Mouse (Mus musculus): ENCODE results near the gene Angpt4. TPM values are rescaled to one million over a fixed set of nuclear protein-coding genes. Genes with fewer than 3 reads are reported as not detected.

The Angpt4 gene
- total RNA-seq, 2 experiments from 2014 or later = 0.10 TPM; not detected in 1

- no peak for DNase-seq
- intact Hi-C loops (cut with DNase I) = no loop called here
Measured at GRCm38 (mm10) chr2:151956500-151957137, 45.6 kb downstream of the Angpt4 start.

DNA sequence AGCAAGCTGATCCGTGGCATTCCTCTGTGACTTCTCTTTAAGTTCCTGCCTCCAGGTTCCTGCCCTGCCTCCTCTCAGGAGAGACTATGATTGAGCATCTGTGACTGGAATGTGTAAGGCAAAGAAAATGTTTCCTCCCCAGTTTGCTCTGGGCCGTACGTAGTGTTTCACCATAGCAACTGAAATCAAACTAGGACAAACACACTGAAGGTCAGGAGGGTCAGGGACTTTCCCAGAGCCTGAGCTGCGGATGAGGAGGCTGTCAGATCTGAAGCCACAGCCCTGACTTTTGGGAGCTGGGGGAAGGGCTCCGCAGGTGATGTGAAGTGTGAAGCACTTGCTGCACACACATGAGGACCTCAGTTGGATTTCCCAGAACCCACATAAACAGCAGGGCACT lies 48.3 kb downstream of the Angpt4 start:
- intact Hi-C loops (cut with DNase I) = no loop called here
- DNase-seq = no peak

DNA sequence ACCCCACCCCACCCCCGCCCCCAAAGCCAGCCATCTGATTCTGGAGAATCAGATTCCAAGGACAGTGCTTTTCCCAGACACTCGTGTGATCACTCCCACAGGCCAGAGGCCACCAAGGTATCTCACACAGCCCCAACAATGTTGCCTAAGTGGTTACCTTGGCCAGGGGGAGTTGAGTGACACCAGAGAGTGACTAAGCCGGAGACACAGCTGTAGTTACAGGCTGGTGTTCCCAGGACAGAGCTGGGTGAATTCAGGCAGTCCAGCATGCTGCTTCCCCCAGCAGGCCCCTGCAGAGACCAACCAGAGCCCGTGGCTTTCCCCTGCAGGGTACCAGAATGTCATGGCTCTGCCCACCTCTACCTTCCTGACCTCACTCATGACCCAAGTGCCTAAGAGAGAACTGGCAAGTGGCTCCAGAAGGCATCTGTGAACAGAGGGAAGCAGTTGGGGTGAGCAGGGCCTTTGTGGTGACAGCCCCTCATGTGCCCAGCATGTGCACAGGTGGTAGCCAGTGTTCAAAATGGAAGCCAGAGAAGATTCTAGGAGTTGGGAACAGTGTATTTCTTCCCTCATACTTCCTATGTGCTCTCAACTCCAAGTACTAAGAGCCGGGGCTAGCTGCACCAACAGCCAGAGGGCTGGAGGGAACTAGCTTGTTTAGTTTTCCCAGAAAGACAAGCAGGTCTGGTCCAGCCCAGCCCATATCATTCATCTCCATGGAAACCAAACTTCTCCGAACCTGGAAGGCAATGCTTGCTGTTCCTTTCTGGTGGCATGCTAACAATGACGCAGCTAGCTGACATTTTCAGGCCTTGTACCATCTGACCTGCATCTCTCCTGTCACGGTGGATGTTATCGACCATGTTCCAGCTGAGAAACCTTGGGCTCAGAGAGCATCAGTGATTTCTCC lies 50.5 kb downstream of the Angpt4 start:
- intact Hi-C loops (cut with DNase I) = no loop called here
- no peak for DNase-seq

DNA sequence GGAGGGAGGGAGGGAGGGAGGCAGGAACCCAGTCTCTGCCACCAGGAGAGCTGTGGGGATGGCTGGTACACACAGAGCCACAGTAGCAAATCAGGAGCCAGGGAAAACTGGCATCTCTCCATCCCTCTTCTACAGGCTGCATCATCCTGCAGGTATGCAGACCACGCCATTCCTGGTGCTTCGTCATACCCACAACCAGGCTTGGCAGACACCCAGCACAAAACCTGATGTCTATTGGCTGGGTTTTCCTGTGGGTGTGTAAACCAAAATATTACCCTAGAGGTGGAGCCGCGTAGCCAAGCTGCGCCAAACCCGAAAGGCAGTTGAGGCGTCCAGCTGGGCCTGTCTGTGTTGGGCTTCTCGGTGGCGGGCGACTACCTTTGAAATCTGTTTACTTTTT lies 51.5 kb downstream of the Angpt4 start:
- DNase-seq = peak in 1 of 2 experiments; percentile 73
- intact Hi-C loops (cut with DNase I) = no loop called here

GRCm38 (mm10) chr2:151963319-151963718 lies 52.3 kb downstream of the Angpt4 start:
- no peak for DNase-seq
- intact Hi-C loops (cut with DNase I) = no loop called here

GRCm38 (mm10) chr2:151964052-151964451 lies 53.0 kb downstream of the Angpt4 start:
- intact Hi-C loops (cut with DNase I) = no loop called here
- no peak for DNase-seq

DNA sequence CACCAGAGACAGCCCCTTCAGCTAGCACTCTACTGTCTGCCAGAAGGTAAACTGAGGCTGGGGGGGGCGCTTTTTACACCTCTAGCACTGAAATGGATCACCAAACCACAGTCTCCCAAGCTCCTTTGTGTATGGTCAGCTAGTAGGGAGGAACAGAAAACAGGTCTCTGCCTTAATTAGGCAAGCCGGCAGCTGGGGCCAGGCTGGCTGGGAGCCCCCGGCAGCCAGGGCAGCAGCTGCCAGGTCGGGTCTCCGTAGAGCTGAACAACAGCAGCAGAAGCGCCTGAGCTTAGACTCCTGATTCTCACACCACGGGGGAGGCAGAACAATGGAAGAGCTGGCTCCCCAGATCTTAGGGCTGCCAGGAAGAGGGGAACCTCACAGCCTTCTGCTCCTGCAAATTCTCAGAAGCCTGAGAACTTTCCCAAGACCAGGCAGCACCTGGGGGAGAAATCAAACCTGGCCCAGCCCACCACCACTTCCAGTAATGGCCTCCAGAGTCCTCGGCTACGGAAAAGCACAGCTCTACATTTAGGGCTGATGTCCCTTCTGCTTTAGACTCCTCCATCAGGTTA lies 56.3 kb downstream of the Angpt4 start:
- intact Hi-C loops (cut with DNase I) = no loop called here
- DNase-seq = no peak

GRCm38 (mm10) chr2:151967792-151968191 lies 56.8 kb downstream of the Angpt4 start:
- no peak for DNase-seq
- intact Hi-C loops (cut with DNase I) = no loop called here

GRCm38 (mm10) chr2:151968451-151968850 lies 57.4 kb downstream of the Angpt4 start:
- no peak for DNase-seq
- intact Hi-C loops (cut with DNase I) = no loop called here

- DNase-seq = no peak
- intact Hi-C loops (cut with DNase I) = no loop called here
Measured at GRCm38 (mm10) chr2:151968986-151969385, 58.0 kb downstream of the Angpt4 start.

DNA sequence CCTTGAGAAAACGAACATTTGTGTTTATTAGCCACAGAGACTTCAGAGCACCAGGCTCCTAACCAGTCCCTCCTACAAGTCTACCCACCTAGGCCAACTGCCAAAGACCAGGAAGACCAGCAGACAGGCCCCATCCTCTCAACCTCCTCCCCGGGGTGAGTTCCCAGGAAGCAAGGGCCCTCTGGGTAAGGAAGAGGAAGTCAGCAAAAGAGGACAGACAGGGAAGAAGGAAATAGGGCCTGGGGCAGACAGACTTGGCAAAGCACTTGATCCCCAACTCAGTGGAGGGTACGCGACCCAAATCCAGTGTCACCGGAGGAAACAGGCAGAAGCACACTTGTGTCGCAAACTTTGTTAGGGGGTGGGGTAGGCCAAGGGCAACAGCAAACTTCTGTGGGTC lies 58.4 kb downstream of the Angpt4 start:
- no peak for DNase-seq
- intact Hi-C loops (cut with DNase I) = no loop called here

- peak; percentile 80 to 85 for DNase-seq
- intact Hi-C loops (cut with DNase I) = no loop called here
Measured at GRCm38 (mm10) chr2:151970191-151971172, 59.5 kb downstream of the Angpt4 start.

- no peak for DNase-seq
- intact Hi-C loops (cut with DNase I) = no loop called here
Measured at GRCm38 (mm10) chr2:151971748-151972147, 60.7 kb downstream of the Angpt4 start.

DNA sequence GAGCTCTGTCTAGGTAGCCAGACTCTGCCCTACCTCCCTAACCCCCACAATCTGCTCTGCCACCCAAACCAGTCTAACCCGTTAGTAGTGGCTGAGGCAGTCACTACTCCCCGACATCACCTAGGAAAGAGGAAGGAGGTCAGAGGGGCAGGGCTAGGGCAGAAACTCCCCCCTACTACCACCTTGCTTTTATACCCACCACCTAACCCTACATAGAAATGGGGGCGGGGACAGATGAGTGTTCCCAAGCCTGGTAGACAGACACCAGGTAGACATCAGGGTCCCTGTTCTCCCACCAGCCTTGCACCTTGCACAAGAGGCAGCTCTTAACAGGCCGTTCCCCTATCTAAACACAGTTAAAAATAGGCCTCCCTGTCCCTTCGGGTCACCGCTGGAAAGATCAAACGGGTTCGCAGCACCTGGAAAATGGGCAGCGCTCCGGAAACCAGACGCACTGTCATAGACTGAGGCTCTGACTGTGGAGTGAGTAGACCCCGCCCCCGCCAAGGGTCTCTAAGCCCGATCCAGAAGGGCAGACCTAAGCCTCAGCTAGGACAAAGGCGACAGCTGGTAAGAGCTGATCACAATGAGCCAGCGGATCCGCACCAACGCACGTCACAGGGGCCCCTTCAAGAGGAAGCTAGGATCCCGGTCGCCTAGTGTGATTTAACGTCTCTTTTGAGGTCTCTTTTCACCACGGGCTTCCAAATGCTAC lies 62.0 kb downstream of the Angpt4 start:
- intact Hi-C loops (cut with DNase I) = no loop called here
- peak in 1 of 2 experiments; percentile 49 for DNase-seq

GRCm38 (mm10) chr2:151973595-151974562 lies 62.9 kb downstream of the Angpt4 start:
- DNase-seq = no peak
- intact Hi-C loops (cut with DNase I) = no loop called here

GRCm38 (mm10) chr2:151975295-151975694 lies 64.3 kb downstream of the Angpt4 start:
- no peak for DNase-seq
- intact Hi-C loops (cut with DNase I) = no loop called here

DNA sequence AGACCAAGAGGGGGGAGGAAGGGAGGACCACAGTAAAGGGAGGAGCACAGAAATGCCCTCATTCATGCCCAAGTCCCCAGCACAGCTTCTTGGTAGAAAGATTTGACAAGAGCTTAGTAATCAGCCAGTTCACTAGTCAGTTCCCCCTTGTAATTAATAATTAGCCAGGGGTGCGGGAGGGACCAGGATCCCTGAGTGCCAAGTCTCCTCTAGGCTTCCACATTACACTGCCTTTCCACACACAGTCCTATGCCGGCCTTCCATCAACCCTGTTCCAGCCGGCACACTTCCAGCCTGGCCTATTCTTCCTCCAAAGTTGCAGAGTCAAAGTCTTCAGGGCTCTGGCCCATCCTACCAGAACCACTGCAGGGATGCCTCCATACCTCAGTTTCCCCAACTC lies 65.1 kb downstream of the Angpt4 start:
- no peak for DNase-seq
- intact Hi-C loops (cut with DNase I) = no loop called here

DNA sequence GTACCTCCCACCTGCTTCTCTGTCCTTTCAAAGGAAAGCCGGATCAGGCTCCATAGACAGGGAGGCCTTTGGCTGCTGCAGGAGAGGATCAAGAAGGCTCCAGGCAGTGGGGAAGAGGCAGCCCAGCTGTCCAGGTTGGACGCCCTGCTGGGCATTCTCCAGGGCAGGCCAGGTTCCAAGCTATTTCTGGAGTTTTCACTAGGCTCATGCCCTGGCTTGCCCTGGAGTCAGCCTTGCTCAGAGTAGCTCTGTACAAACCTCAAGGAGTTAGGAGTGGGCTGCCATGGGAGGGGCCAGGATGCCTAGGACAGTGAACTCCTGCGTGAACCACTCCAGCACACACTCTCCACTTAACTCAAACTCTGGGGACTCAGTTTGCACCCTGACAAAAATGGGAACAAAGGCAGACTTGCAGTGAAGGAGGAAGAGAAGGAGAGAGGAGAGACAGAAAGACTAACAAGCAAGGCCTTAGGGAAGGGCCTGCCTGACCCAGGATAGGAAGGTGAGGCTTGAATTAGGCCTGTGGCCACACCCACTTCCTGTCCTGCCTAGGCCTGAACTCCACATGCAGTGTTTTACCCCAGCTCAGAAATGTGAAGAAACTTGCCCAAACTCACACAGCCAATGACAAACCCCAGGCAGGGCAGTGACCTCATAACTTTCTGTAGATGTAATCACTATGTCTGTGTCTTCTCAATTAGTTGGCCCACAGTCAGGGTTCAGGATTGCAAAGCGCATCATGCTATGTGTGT lies 66.9 kb downstream of the Angpt4 start:
- peak; percentile 66 to 78 for DNase-seq
- intact Hi-C loops (cut with DNase I) = no loop called here
